ENCODE assay signal across 8 mouse cellular contexts in the genomic region with DNA sequence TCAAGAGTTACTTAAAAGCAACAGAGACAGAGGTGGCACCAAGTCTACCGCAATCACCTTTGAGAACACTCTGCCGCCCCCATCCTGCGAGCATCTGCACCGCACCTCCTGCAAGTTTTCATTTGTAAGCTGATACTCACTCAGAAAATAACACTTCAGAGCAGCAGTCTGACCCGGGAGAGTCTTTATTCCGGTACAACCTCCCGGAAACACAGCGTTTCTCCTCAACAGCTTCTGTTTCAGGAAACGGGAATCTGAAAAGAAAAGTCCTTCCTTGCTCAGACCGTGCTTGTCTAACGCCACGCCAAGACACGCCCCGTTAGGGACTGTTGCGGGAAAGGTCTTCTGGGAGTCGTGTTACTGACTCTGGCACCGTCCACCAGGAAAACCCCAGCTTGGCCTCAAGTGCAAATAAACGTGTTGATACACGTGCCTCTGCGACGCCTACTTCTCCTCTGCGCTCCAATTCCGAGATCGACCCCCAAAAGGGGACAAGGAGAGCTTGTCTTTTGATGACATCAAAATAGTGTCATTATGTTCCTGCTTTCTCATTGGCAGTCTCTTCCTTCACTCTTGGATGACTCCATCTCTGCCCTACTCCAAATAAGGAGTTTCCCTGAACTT. TPM values are rescaled to one million over a fixed set of nuclear protein-coding genes. Genes with fewer than 3 reads are reported as not detected.
DNase-seq lines count a peak whose midpoint lies in the region; ATAC-seq and TF ChIP-seq lines count a peak whose summit lies in the region.

A gene (minus strand): TSS at position 507 of the 624 bp plus-strand sequence.

- H3K9ac ChIP-seq in embryonic facial prominence, embryonic 14.5 days (ENCODE audit: low read depth, low read length), result peak within 1 kb of the TSS; percentile 55
- H3K9ac ChIP-seq in heart, embryonic 12.5 days, result peak within 1 kb of the TSS; percentile 55
- H3K9ac ChIP-seq in kidney, embryonic 16.5 days (replicated peaks; ENCODE audit: low read length), result peak within 1 kb of the TSS; percentile 57
- peak within 1 kb of the TSS; percentile 55 for H3K9ac ChIP-seq in liver, embryonic 14.5 days (replicated peaks)

- no peak for TF ChIP-seq EP300 in liver, embryonic 14.5 days (IDR thresholded peaks at IDR 0.05; ENCODE audit: low read depth)

- no peaks in the 10 kb centered on the region for H3K27me3 ChIP-seq in embryonic facial prominence, embryonic 14.5 days (replicated peaks; ENCODE audit: control insufficient read depth, insufficient read depth, low read length)
- H3K27me3 ChIP-seq in heart, embryonic 12.5 days (replicated peaks), result no peaks in the 10 kb centered on the region
- H3K27me3 ChIP-seq in kidney, embryonic 16.5 days (ENCODE audit: insufficient read depth, low read length), result no peaks in the 10 kb centered on the region
- no peaks in the 10 kb centered on the region for H3K27me3 ChIP-seq in liver, embryonic 14.5 days (ENCODE audit: control insufficient read depth, insufficient read depth, low read length)

- peak; percentile 68 to 73 for DNase-seq in urinary bladder, adult 18-20 months (ENCODE audit: low spot score in 2 of 2)
- DNase-seq in urinary bladder, postnatal 10 days (ENCODE audit: low spot score), result no peak
- peak; percentile 84 for DNase-seq in embryonic facial prominence, embryonic 14.5 days (ENCODE audit: low spot score)
- DNase-seq in liver, embryonic 14.5 days (ENCODE audit: low read depth in 3 of 3, low spot score in 3 of 3), result no peak
- peak; percentile 60 for DNase-seq in neural tube, embryonic 10.5 days (ENCODE audit: extremely low spot score, low spot score)
- DNase-seq in testis, postnatal 10 days (ENCODE audit: low spot score), result peak; percentile 81

- no peaks in the 10 kb centered on the region for H3K36me3 ChIP-seq in embryonic facial prominence, embryonic 14.5 days (ENCODE audit: control insufficient read depth, insufficient read depth, low read length)
- no peaks in the 10 kb centered on the region for H3K36me3 ChIP-seq in heart, embryonic 12.5 days
- no peaks in the 10 kb centered on the region for H3K36me3 ChIP-seq in kidney, embryonic 16.5 days (ENCODE audit: insufficient read depth, low read length)
- H3K36me3 ChIP-seq in liver, embryonic 14.5 days (replicated peaks; ENCODE audit: control insufficient read depth, insufficient read depth, low read depth), result no peaks in the 10 kb centered on the region

- peak; percentile 91 for ATAC-seq in embryonic facial prominence, embryonic 14.5 days (ENCODE audit: low read depth)
- ATAC-seq in heart, embryonic 12.5 days (ENCODE audit: insufficient number of reproducible peaks, low FRiP score), result peak; percentile 78
- ATAC-seq in kidney, embryonic 16.5 days (ENCODE audit: low FRiP score, low TSS enrichment), result peak; percentile 88
- peak; percentile 85 for ATAC-seq in liver, embryonic 14.5 days (ENCODE audit: insufficient read depth)

- WGBS in embryonic facial prominence, embryonic 14.5 days, result under 1% methylated on average over 24 of the region's 24 CpGs
- WGBS in heart, embryonic 12.5 days, result under 1% methylated on average over 24 of the region's 24 CpGs
- under 1% methylated on average over 24 of the region's 24 CpGs for WGBS in kidney, embryonic 16.5 days
- 2% methylated on average over 24 of the region's 24 CpGs for WGBS in liver, embryonic 14.5 days (ENCODE audit: insufficient replicate concordance)

- peak within 1 kb of the TSS; percentile 7; the same call in 1 of the 2 replicates for H3K27ac ChIP-seq in embryonic facial prominence, embryonic 14.5 days (replicated peaks; ENCODE audit: low read depth, low read length)
- H3K27ac ChIP-seq in heart, embryonic 12.5 days (ENCODE audit: poor library complexity, severe bottlenecking), result 0 out of 2 replicates have a peak within 1 kb of the TSS, but pooled peaks have one; percentile 5
- peak within 1 kb of the TSS; percentile 30; the same call in 1 of the 2 replicates for H3K27ac ChIP-seq in kidney, embryonic 16.5 days (ENCODE audit: low read length)
- H3K27ac ChIP-seq in liver, embryonic 14.5 days, result no peak within 1 kb of the TSS

- peak within 1 kb of the TSS; percentile 56 for H3K4me2 ChIP-seq in embryonic facial prominence, embryonic 14.5 days (ENCODE audit: low read depth, low read length)
- peak within 1 kb of the TSS; percentile 74 for H3K4me2 ChIP-seq in heart, embryonic 12.5 days
- H3K4me2 ChIP-seq in kidney, embryonic 16.5 days (replicated peaks; ENCODE audit: low read depth, low read length), result peak within 1 kb of the TSS; percentile 69
- H3K4me2 ChIP-seq in liver, embryonic 14.5 days (ENCODE audit: low read depth), result peak within 1 kb of the TSS; percentile 80

- TF ChIP-seq CTCF in liver, embryonic 14.5 days (IDR thresholded peaks at IDR 0.05; ENCODE audit: low read depth), result peak; percentile 70

- H3K9me3 ChIP-seq in embryonic facial prominence, embryonic 14.5 days (ENCODE audit: control insufficient read depth, low read length), result no peaks in the 10 kb centered on the region
- H3K9me3 ChIP-seq in heart, embryonic 12.5 days (replicated peaks), result no peaks in the 10 kb centered on the region
- no peaks in the 10 kb centered on the region for H3K9me3 ChIP-seq in kidney, embryonic 16.5 days (ENCODE audit: low read length)
- H3K9me3 ChIP-seq in liver, embryonic 14.5 days (ENCODE audit: control insufficient read depth, low read length), result no peaks in the 10 kb centered on the region

- H3K4me1 ChIP-seq in embryonic facial prominence, embryonic 14.5 days (ENCODE audit: control insufficient read depth, insufficient read depth, low read length), result no peaks in the 10 kb centered on the region
- H3K4me1 ChIP-seq in heart, embryonic 12.5 days (replicated peaks), result no peaks in the 10 kb centered on the region
- H3K4me1 ChIP-seq in kidney, embryonic 16.5 days (ENCODE audit: insufficient read depth, low read length), result no peaks in the 10 kb centered on the region
- peaks cover 4 to 7% of the 10 kb centered on the region in 2 experiments; a peak in 3 of 4 replicates for H3K4me1 ChIP-seq in liver, embryonic 14.5 days (replicated peaks; ENCODE audit: control insufficient read depth in 2 of 2, insufficient read depth in 2 of 2, low read length in 1 of 2)

- H3K4me3 ChIP-seq in embryonic facial prominence, embryonic 14.5 days (ENCODE audit: low read depth, low read length), result peak within 1 kb of the TSS; percentile 42
- peak within 1 kb of the TSS; percentile 51 for H3K4me3 ChIP-seq in heart, embryonic 12.5 days
- H3K4me3 ChIP-seq in kidney, embryonic 16.5 days (ENCODE audit: low read length), result peak within 1 kb of the TSS; percentile 53
- H3K4me3 ChIP-seq in liver, embryonic 14.5 days (ENCODE audit: insufficient read depth in 1 of 2, low read depth in 2 of 2, low read length in 2 of 2), result peak within 1 kb of the TSS; percentile 58 to 79

RNA-seq across cellular contexts. Expression of the gene that starts here (rescaled TPM):
- polyA plus RNA-seq in embryonic facial prominence, embryonic 14.5 days (2014; fragmentation: Nextera tagmentation; extraction: Ambion mirVana), result 1.2 and 1.3 TPM in 2 replicates
- 1.5 and 1.6 TPM in 2 replicates for polyA plus RNA-seq in heart, embryonic 12.5 days (2016; fragmentation: Nextera tagmentation; extraction: Ambion mirVana)
- polyA plus RNA-seq in kidney, embryonic 16.5 days (2015; fragmentation: Nextera tagmentation; extraction: Ambion mirVana), result 1.2 TPM in 2 replicates
- polyA plus RNA-seq in liver, embryonic 14.5 days (2012; rRNA removed), result 0.38 and 0.59 TPM in 2 replicates
- polyA plus RNA-seq in liver, embryonic 14.5 days (2014; fragmentation: Nextera tagmentation; extraction: Ambion mirVana), result 0.19 and 0.37 TPM in 2 replicates

Comparison
In these comparisons a context has a peak if more than half of its experiments do, and no peak if none do; other contexts are left out.
1. DNase-seq: peak in urinary bladder, adult 18-20 months (2 of 2), embryonic facial prominence, embryonic 14.5 days (single experiment), neural tube, embryonic 10.5 days (single experiment) and testis, postnatal 10 days (single experiment); none in urinary bladder, postnatal 10 days (single experiment) and liver, embryonic 14.5 days (0 of 3).
2. Peak in ATAC-seq, H3K4me3 ChIP-seq, H3K9ac ChIP-seq and H3K4me2 ChIP-seq in liver, embryonic 14.5 days; RNA of the gene not detected or under 1 TPM.
3. Peak in every context shown above with its lines, with median percentiles within 50 percentile points of each other: ATAC-seq, H3K4me2 ChIP-seq, H3K4me3 ChIP-seq and H3K9ac ChIP-seq.